Mouse (Mus musculus) kidney, adult 2 months (tissue): ENCODE measurements at regions not wholly inside any gene's neighbourhood (a gene's known extent, or its start where the extent isn't known, plus 50 kb on each side); places are given as distances from the start of the nearest gene placed in this dataset.
"Not testable (repeated sequence)": the region's sequence is repeated elsewhere in the genome, so short reads cannot be mapped to it uniquely, and the experiment has no call there.

Source experiments
- DNase-seq: peaks from one replicate; pipeline ENCODE4 v3.0.0; 2021
- H3K27ac ChIP-seq: fragments of 200-500 bp; 2 replicates; pipeline ENCODE4 v1.5.1; 2012; ENCODE audit warnings: low read depth, low read length, control low read depth, inconsistent platforms; ENCODE audit not compliant: insufficient read depth
- H3K27me3 ChIP-seq: fragments of 200-500 bp; replicated peaks from 2 replicates; pipeline ENCODE4 v1.6.1; 2012; ENCODE audit warnings: mild to moderate bottlenecking, moderate library complexity, low read length, inconsistent platforms; ENCODE audit not compliant: control insufficient read depth, insufficient read depth
- H3K36me3 ChIP-seq: fragments of 200-500 bp; 2 replicates; pipeline ENCODE4 v1.6.1; 2012; ENCODE audit warnings: mild to moderate bottlenecking, moderate library complexity, low read length, inconsistent platforms; ENCODE audit not compliant: control insufficient read depth, insufficient read depth
- H3K4me1 ChIP-seq: fragments of 200-500 bp; 2 replicates; pipeline ENCODE4 v1.6.1; 2011; ENCODE audit warnings: low read length; ENCODE audit not compliant: control insufficient read depth, insufficient read depth
- H3K4me3 ChIP-seq: fragments of 200-500 bp; 2 replicates; pipeline ENCODE4 v1.5.1; 2011; ENCODE audit warnings: mild to moderate bottlenecking, low read depth, low read length, control low read depth; ENCODE audit not compliant: insufficient read depth
- CTCF ChIP-seq: fragments of 200-500 bp; conservative IDR thresholded peaks from 2 replicates; pipeline ENCODE4 v1.5.1; 2011; ENCODE audit warnings: low read depth, mild to moderate bottlenecking, control low read depth, low read length, moderate library complexity, mixed read lengths; ENCODE audit not compliant: insufficient read depth, insufficient read length
- POLR2A ChIP-seq: fragments of 200-500 bp; IDR thresholded peaks from one replicate; pipeline ENCODE4 v1.6.1; 2011; ENCODE audit warnings: low read depth, low read length, control low read depth
- WGBS: fragments of 180-500 bp; shearing (Covaris S2); methylation state at CpG from one replicate; pipeline ENCODE4 v1.1.7; 2018; 5-methylcytosine and 5-hydroxymethylcytosine counted together

DNA sequence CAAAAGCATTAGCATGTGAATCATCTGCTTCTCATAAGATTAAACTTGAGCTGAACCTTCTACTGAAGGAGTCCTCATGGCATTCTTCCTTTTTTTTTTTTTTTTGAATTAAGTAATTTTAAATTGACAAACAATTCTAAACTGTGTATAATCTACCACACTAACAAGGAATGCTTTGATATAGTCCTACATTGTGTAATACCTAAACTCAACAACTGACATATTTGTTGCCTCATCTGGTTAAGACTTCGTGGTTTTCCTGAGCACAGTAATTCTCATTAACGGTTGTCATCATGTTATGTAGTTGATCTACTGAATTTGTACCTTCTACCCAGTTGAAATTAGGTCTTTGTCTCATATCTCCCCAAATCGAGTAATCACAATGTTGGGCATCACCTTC lies 83.9 kb upstream of the Hcrtr2 start:
- TF ChIP-seq POLR2A (no peak), CTCF (no peak)
- no peaks in the 10 kb centered on the region for H3K36me3 ChIP-seq
- WGBS, result 77% methylated on average over 3 of the region's 3 CpGs
- no peak overlapping the region for H3K4me3 ChIP-seq
- no peaks in the 10 kb centered on the region for H3K4me1 ChIP-seq
- no peak overlapping the region for H3K27ac ChIP-seq
- no peaks in the 10 kb centered on the region for H3K27me3 ChIP-seq
- DNase-seq, result no peak

DNA sequence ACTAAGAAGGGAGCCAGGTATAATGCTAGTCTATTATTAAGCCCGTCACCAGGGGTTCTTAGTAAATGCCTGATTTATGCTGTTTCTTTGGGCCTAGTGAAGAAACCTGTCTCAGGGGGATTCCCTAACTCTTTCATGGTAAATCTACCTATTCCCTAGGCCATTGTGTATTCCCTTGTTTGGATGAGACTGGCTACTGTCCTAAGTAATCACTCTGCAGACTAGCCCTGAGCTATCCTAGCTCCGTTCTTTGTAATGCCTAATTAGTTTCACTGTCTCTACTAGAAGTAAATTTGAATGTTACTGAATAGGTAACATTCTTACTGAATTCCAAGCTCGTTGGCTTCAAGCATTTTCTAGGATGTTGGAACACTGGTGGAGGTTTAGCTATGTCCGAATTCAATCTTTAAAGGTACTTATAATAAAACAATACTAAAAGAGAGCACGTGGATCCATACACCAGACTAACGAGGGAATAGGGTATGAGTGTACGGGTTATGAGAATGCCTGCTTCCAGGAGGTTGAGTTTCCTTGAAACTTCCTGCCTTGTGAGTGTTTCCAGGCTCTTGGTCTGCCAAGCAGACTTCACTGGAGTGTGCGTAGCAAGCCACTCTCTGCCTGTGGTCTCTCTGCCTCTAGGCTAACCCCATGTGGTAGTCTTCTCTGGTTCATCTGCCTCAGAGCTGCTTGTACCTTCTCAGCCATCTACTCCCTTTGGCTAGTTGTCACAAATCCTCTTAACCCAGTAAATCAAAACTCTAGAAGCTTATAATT lies 78.4 kb upstream of the Hcrtr2 start:
- not testable (repeated sequence) for H3K4me1 ChIP-seq, DNase-seq, H3K27ac ChIP-seq, H3K4me3 ChIP-seq, H3K36me3 ChIP-seq, H3K27me3 ChIP-seq
- WGBS, result 85% methylated on average over 8 of the region's 8 CpGs

DNA sequence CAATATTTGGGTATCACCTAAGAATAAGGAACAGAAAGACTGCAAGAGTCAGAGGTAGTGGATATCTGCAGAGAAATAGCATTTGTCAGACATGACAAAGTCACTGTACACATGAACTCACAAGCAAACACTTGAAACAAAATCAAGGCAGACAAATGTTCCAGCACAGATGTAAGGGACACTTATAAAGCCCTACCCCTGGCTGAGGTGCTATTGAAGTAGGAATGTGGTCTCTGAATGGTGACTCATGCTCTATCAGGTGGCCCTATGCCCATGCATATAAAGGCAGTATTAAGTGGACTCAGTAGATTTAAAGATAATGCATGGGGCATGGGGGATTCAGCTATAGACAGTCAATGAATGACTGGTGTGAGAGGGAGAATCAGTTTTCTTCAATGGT lies 77.2 kb upstream of the Hcrtr2 start:
- H3K27ac ChIP-seq, result no peak overlapping the region
- H3K36me3 ChIP-seq, result no peaks in the 10 kb centered on the region
- TF ChIP-seq CTCF, result no peak
- H3K4me1 ChIP-seq, result no peaks in the 10 kb centered on the region
- H3K27me3 ChIP-seq, result no peaks in the 10 kb centered on the region
- no peak for DNase-seq
- no peak overlapping the region for H3K4me3 ChIP-seq

DNA sequence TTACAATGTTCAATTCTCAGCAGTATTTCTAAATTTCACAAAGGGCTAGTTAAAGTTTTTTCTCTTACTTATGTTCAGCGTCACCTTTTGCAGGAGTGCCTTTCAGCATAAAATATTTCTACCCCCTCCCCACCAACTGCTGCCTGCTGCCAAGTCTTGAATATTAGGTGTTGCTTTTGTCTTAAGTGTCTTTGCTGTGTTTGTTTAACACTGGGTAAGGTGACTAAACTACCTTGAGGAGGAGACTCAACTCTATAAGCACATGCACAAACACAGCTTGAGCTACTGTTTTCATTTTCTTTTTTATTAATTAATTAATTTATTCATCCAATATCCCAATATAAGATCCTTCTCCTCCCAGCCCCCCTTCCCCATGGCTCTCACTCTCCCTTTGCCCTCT lies 70.1 kb upstream of the Hcrtr2 start:
- Histone ChIP-seq H3K27me3 (no peaks in the 10 kb centered on the region), H3K36me3 (no peaks in the 10 kb centered on the region), H3K27ac (no peak overlapping the region), H3K4me3 (no peak overlapping the region), H3K4me1 (no peaks in the 10 kb centered on the region)
- 55% methylated on average over 1 of the region's 1 CpGs for WGBS
- no peak for DNase-seq
- TF ChIP-seq POLR2A (no peak), CTCF (no peak)

DNA sequence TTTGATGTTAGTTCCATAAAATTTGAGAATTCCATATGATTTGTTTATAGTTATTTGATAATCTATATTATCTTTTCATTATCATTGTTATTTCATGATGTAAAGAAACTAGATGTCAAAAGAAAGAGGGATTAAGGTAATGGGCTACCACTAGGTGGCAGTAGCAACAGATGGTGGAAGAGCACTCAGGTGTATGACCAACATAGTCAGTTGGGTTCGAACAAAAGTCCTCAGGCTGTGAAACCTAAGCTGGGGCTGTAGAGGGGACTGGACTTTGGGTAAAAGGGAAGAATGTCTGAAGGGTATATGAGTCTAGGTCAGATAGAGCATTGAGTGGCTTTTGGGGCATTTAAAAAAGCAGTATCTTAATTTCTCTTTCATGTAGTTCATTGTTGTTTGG lies 67.2 kb upstream of the Hcrtr2 start:
- H3K4me3 ChIP-seq, result no peak overlapping the region
- H3K4me1 ChIP-seq, result no peaks in the 10 kb centered on the region
- H3K36me3 ChIP-seq, result no peaks in the 10 kb centered on the region
- TF ChIP-seq POLR2A (no peak), CTCF (peak; percentile 53)
- peak; percentile 41 for DNase-seq
- WGBS, result 13% methylated on average over 1 of the region's 1 CpGs
- no peaks in the 10 kb centered on the region for H3K27me3 ChIP-seq
- no peak overlapping the region for H3K27ac ChIP-seq
